Mouse (Mus musculus): Measurements from ENCODE around the gene Cdh4. TPM values are rescaled to one million over a fixed set of nuclear protein-coding genes. Genes with fewer than 3 reads are reported as not detected.

Gene Cdh4
- polyA plus RNA-seq, 1 experiment from 2014 or later = 3.2 TPM

- Histone ChIP-seq H3K27me3 (ENCODE audit: control insufficient read depth, insufficient read depth, low read length) (no peaks in the 10 kb centered on the region), H3K9ac (ENCODE audit: low read length) (no peak overlapping the region), H3K4me3 (ENCODE audit: low read depth, low read length) (no peak overlapping the region), H3K27ac (replicated peaks; ENCODE audit: low read depth, low read length) (no peak overlapping the region), H3K36me3 (ENCODE audit: control insufficient read depth, insufficient read depth, low read length) (no peaks in the 10 kb centered on the region), H3K9me3 (ENCODE audit: control insufficient read depth, low read length) (no peaks in the 10 kb centered on the region), H3K4me1 (ENCODE audit: control insufficient read depth, insufficient read depth, low read length) (no peaks in the 10 kb centered on the region), H3K4me2 (ENCODE audit: low read depth, severe bottlenecking) (no peak overlapping the region)
- 81% methylated on average over 11 of the region's 11 CpGs for WGBS
- DNase-seq (ENCODE audit: low spot score) (no peak), ATAC-seq (ENCODE audit: insufficient number of reproducible peaks, low FRiP score, low TSS enrichment, low read depth) (no peak)
Observed at GRCm38 (mm10) chr2:179578842-179579241, 136.6 kb downstream of the Cdh4 start.

- WGBS = 88% methylated on average over 4 of the region's 4 CpGs
- DNase-seq (ENCODE audit: low spot score) (no peak), ATAC-seq (ENCODE audit: insufficient number of reproducible peaks, low FRiP score, low TSS enrichment, low read depth) (no peak)
- Histone ChIP-seq H3K27ac (replicated peaks; ENCODE audit: low read depth, low read length) (no peak overlapping the region), H3K27me3 (ENCODE audit: control insufficient read depth, insufficient read depth, low read length) (no peaks in the 10 kb centered on the region), H3K36me3 (ENCODE audit: control insufficient read depth, insufficient read depth, low read length) (no peaks in the 10 kb centered on the region), H3K4me2 (ENCODE audit: low read depth, severe bottlenecking) (no peak overlapping the region), H3K4me1 (ENCODE audit: control insufficient read depth, insufficient read depth, low read length) (no peaks in the 10 kb centered on the region), H3K9me3 (ENCODE audit: control insufficient read depth, low read length) (no peaks in the 10 kb centered on the region), H3K9ac (ENCODE audit: low read length) (no peak overlapping the region), H3K4me3 (ENCODE audit: low read depth, low read length) (no peak overlapping the region)
Observed at GRCm38 (mm10) chr2:179580415-179580814, 138.2 kb downstream of the Cdh4 start.

GRCm38 (mm10) chr2:179581058-179581457, 138.8 kb downstream of the Cdh4 start:
- no peaks in the 10 kb centered on the region for H3K9me3 ChIP-seq (ENCODE audit: control insufficient read depth, low read length)
- H3K4me1 ChIP-seq (ENCODE audit: control insufficient read depth, insufficient read depth, low read length) = no peaks in the 10 kb centered on the region
- no peaks in the 10 kb centered on the region for H3K36me3 ChIP-seq (ENCODE audit: control insufficient read depth, insufficient read depth, low read length)
- DNase-seq (ENCODE audit: low spot score) = no peak
- no peak overlapping the region for H3K9ac ChIP-seq (ENCODE audit: low read length)
- H3K27ac ChIP-seq (replicated peaks; ENCODE audit: low read depth, low read length) = no peak overlapping the region
- H3K4me3 ChIP-seq (ENCODE audit: low read depth, low read length) = no peak overlapping the region
- no peak overlapping the region for H3K4me2 ChIP-seq (ENCODE audit: low read depth, severe bottlenecking)
- ATAC-seq (ENCODE audit: insufficient number of reproducible peaks, low FRiP score, low TSS enrichment, low read depth) = no peak
- 86% methylated on average over 5 of the region's 5 CpGs for WGBS
- H3K27me3 ChIP-seq (ENCODE audit: control insufficient read depth, insufficient read depth, low read length) = no peaks in the 10 kb centered on the region

DNA sequence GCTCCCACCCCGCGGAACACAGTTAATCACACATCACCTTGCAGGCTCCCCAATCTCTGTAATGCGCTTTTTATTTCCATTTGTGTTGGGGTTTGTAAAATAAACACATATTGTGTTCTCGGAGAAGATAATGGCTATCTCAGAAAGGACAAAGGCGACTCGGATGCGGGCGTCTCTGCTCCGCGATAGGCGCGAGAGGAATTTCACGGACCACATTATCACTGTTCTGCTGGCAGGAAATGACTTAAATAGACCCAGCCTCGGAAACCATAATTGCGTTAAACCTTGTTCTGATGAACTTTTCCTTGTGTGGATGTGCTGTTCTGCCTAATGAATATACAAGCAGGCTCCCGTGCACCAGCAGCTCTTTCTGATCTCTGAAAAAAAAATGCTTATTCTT, 140.7 kb downstream of the Cdh4 start:
- DNase-seq (ENCODE audit: low spot score) (no peak), ATAC-seq (ENCODE audit: insufficient number of reproducible peaks, low FRiP score, low TSS enrichment, low read depth) (no peak)
- Histone ChIP-seq H3K27me3 (ENCODE audit: control insufficient read depth, insufficient read depth, low read length) (no peaks in the 10 kb centered on the region), H3K27ac (replicated peaks; ENCODE audit: low read depth, low read length) (no peak overlapping the region), H3K4me3 (ENCODE audit: low read depth, low read length) (no peak overlapping the region), H3K36me3 (ENCODE audit: control insufficient read depth, insufficient read depth, low read length) (no peaks in the 10 kb centered on the region), H3K9ac (ENCODE audit: low read length) (no peak overlapping the region), H3K9me3 (ENCODE audit: control insufficient read depth, low read length) (no peaks in the 10 kb centered on the region), H3K4me1 (ENCODE audit: control insufficient read depth, insufficient read depth, low read length) (no peaks in the 10 kb centered on the region), H3K4me2 (ENCODE audit: low read depth, severe bottlenecking) (no peak overlapping the region)
- 84% methylated on average over 16 of the region's 16 CpGs for WGBS

DNA sequence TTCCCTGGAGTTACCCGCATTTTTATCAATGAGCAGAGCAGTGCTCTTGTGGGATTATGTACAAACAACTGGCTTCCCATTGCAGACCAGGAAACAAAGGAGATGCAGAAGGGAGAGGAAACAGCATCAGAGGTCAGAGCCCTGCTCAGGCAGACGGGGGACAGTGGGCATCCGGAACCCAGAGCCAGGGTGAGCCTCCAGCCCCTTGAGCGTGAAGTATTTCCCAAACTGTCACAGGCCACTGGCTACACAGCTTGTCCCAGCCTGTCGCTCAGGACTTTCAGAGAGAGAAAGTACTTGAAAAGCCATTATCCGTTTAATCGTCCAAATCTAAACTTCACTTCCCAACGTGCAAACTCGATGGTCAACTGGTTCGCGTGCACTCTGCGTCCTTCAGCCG, 142.4 kb downstream of the Cdh4 start:
- no peaks in the 10 kb centered on the region for H3K9me3 ChIP-seq (ENCODE audit: control insufficient read depth, low read length)
- H3K9ac ChIP-seq (ENCODE audit: low read length) = no peak overlapping the region
- H3K4me3 ChIP-seq (ENCODE audit: low read depth, low read length) = no peak overlapping the region
- WGBS = 74% methylated on average over 13 of the region's 13 CpGs
- ATAC-seq (ENCODE audit: insufficient number of reproducible peaks, low FRiP score, low TSS enrichment, low read depth) (no peak), DNase-seq (ENCODE audit: low spot score) (no peak)
- H3K27ac ChIP-seq (replicated peaks; ENCODE audit: low read depth, low read length) = no peak overlapping the region
- no peaks in the 10 kb centered on the region for H3K36me3 ChIP-seq (ENCODE audit: control insufficient read depth, insufficient read depth, low read length)
- no peaks in the 10 kb centered on the region for H3K27me3 ChIP-seq (ENCODE audit: control insufficient read depth, insufficient read depth, low read length)
- H3K4me1 ChIP-seq (ENCODE audit: control insufficient read depth, insufficient read depth, low read length) = no peaks in the 10 kb centered on the region
- H3K4me2 ChIP-seq (ENCODE audit: low read depth, severe bottlenecking) = no peak overlapping the region

- Histone ChIP-seq H3K9me3 (ENCODE audit: control insufficient read depth, low read length) (no peaks in the 10 kb centered on the region), H3K9ac (ENCODE audit: low read length) (no peak overlapping the region), H3K4me2 (ENCODE audit: low read depth, severe bottlenecking) (no peak overlapping the region), H3K36me3 (ENCODE audit: control insufficient read depth, insufficient read depth, low read length) (no peaks in the 10 kb centered on the region), H3K27ac (replicated peaks; ENCODE audit: low read depth, low read length) (no peak overlapping the region), H3K27me3 (ENCODE audit: control insufficient read depth, insufficient read depth, low read length) (no peaks in the 10 kb centered on the region), H3K4me1 (ENCODE audit: control insufficient read depth, insufficient read depth, low read length) (no peaks in the 10 kb centered on the region), H3K4me3 (ENCODE audit: low read depth, low read length) (no peak overlapping the region)
- 79% methylated on average over 11 of the region's 11 CpGs for WGBS
- DNase-seq (ENCODE audit: low spot score) (no peak), ATAC-seq (ENCODE audit: insufficient number of reproducible peaks, low FRiP score, low TSS enrichment, low read depth) (no peak)
Observed at GRCm38 (mm10) chr2:179586436-179586835, 144.2 kb downstream of the Cdh4 start.

DNA sequence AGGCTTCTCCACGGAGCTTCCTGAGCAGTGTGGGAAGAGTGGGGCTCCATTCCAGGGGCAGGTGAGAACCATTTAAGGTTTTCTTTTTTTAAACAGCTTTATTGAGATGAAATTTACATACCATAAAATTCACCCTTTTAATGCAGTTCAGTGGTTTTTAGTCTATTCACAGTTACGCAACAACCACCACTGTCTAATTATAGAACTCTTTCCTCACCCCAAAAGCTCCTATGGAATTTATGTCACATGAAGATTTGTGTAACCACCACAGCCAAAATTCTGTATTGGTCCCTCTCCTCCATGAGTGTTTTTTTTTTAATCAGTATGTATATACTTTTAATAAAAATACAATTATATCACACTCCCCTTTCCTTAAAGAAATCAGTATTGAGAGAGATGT, 144.8 kb downstream of the Cdh4 start:
- no peaks in the 10 kb centered on the region for H3K27me3 ChIP-seq (ENCODE audit: control insufficient read depth, insufficient read depth, low read length)
- ATAC-seq (ENCODE audit: insufficient number of reproducible peaks, low FRiP score, low TSS enrichment, low read depth) = no peak
- DNase-seq (ENCODE audit: low spot score) = no peak
- H3K4me2 ChIP-seq (ENCODE audit: low read depth, severe bottlenecking) = no peak overlapping the region
- no peaks in the 10 kb centered on the region for H3K4me1 ChIP-seq (ENCODE audit: control insufficient read depth, insufficient read depth, low read length)
- no peak overlapping the region for H3K9ac ChIP-seq (ENCODE audit: low read length)
- H3K36me3 ChIP-seq (ENCODE audit: control insufficient read depth, insufficient read depth, low read length) = no peaks in the 10 kb centered on the region
- no peak overlapping the region for H3K4me3 ChIP-seq (ENCODE audit: low read depth, low read length)
- no peaks in the 10 kb centered on the region for H3K9me3 ChIP-seq (ENCODE audit: control insufficient read depth, low read length)
- WGBS = 89% methylated on average over 2 of the region's 2 CpGs
- no peak overlapping the region for H3K27ac ChIP-seq (replicated peaks; ENCODE audit: low read depth, low read length)

DNA sequence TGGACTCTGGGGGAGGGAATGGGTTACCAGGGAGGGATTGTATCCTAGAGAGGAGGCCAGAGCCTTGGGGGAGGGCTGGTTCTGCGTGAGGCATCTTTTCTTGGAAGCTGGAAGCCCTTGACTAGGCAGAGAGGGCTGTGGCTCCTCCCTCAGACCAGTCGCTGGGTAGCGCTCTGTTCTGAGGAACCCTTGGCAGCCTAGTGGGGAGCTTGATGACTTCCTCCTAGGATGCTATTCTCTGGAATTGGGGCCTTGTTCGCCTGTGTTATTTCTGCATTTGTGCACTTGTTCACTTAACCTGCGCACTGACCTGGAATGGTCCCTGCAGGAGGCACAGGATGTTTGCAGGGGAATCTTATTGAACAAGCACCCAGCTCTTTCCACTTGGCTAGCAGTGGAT, 149.4 kb downstream of the Cdh4 start:
- Histone ChIP-seq H3K4me3 (ENCODE audit: low read depth, low read length) (no peak overlapping the region), H3K4me1 (ENCODE audit: control insufficient read depth, insufficient read depth, low read length) (no peaks in the 10 kb centered on the region), H3K4me2 (ENCODE audit: low read depth, severe bottlenecking) (no peak overlapping the region), H3K27ac (replicated peaks; ENCODE audit: low read depth, low read length) (no peak overlapping the region), H3K9ac (ENCODE audit: low read length) (no peak overlapping the region), H3K36me3 (ENCODE audit: control insufficient read depth, insufficient read depth, low read length) (no peaks in the 10 kb centered on the region), H3K9me3 (ENCODE audit: control insufficient read depth, low read length) (no peaks in the 10 kb centered on the region), H3K27me3 (ENCODE audit: control insufficient read depth, insufficient read depth, low read length) (no peaks in the 10 kb centered on the region)
- no peak for ATAC-seq (ENCODE audit: insufficient number of reproducible peaks, low FRiP score, low TSS enrichment, low read depth)
- 72% methylated on average over 5 of the region's 5 CpGs for WGBS
- DNase-seq (ENCODE audit: low spot score) = no peak

DNA sequence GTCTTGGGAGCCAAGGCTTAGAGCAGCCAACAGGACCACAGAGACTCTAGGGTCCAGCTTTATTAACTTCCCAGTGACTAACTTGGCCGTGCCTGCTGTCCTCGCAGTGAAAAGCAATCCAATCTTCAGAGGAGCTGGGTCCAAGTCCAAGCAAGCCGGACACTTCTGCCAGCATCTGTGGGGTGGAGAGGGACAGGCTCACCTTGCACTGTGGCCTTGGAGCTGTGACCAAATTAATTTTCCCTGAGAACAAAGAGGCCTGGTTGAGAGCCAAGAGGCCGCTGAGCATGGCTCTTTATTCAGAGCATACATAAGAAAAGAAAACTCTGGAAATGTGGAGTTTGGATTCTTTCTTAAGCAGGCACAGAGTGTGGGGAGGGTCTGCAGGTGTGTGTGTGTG, 152.8 kb downstream of the Cdh4 start:
- no peak overlapping the region for H3K9ac ChIP-seq (ENCODE audit: low read length)
- no peaks in the 10 kb centered on the region for H3K36me3 ChIP-seq (ENCODE audit: control insufficient read depth, insufficient read depth, low read length)
- H3K4me3 ChIP-seq (ENCODE audit: low read depth, low read length) = no peak overlapping the region
- H3K9me3 ChIP-seq (ENCODE audit: control insufficient read depth, low read length) = no peaks in the 10 kb centered on the region
- no peaks in the 10 kb centered on the region for H3K27me3 ChIP-seq (ENCODE audit: control insufficient read depth, insufficient read depth, low read length)
- no peak overlapping the region for H3K4me2 ChIP-seq (ENCODE audit: low read depth, severe bottlenecking)
- H3K27ac ChIP-seq (replicated peaks; ENCODE audit: low read depth, low read length) = no peak overlapping the region
- ATAC-seq (ENCODE audit: insufficient number of reproducible peaks, low FRiP score, low TSS enrichment, low read depth) (no peak), DNase-seq (ENCODE audit: low spot score) (no peak)
- WGBS = 82% methylated on average over 4 of the region's 4 CpGs
- H3K4me1 ChIP-seq (ENCODE audit: control insufficient read depth, insufficient read depth, low read length) = no peaks in the 10 kb centered on the region

Data from limb, embryonic 11.5 days (tissue).